Mouse (Mus musculus) small intestine, adult 2 months (tissue): Measurements from ENCODE around the gene Leo1. TPM values are rescaled to one million over a fixed set of nuclear protein-coding genes. Genes with fewer than 3 reads are reported as not detected.
"Not testable (repeated sequence)": the region's sequence is repeated elsewhere in the genome, so short reads cannot be mapped to it uniquely, and the experiment has no call there.

ENCODE experiments used
- H3K27ac ChIP-seq: fragments of 200-500 bp; 2 replicates; pipeline ENCODE4 v1.5.1; 2012; ENCODE audit warnings: low read depth, low read length, control low read depth, inconsistent platforms; ENCODE audit not compliant: insufficient read depth
- H3K27me3 ChIP-seq: fragments of 200-500 bp; 2 replicates; pipeline ENCODE4 v1.6.1; 2012; ENCODE audit warnings: mild to moderate bottlenecking, moderate library complexity, low read length, inconsistent platforms; ENCODE audit not compliant: control insufficient read depth, insufficient read depth
- H3K36me3 ChIP-seq: fragments of 200-500 bp; 2 replicates; pipeline ENCODE4 v1.6.1; 2012; ENCODE audit warnings: mild to moderate bottlenecking, low read length, control low read depth, inconsistent platforms; ENCODE audit not compliant: control insufficient read depth, insufficient read depth
- H3K4me1 ChIP-seq: fragments of 200-500 bp; 2 replicates; pipeline ENCODE4 v1.6.1; 2012; ENCODE audit warnings: low read length, inconsistent platforms, mixed read lengths; ENCODE audit not compliant: control insufficient read depth, insufficient read depth, insufficient read length
- H3K4me3 ChIP-seq: fragments of 200-500 bp; 2 replicates; pipeline ENCODE4 v1.5.1; 2012; ENCODE audit warnings: low read depth, mild to moderate bottlenecking, control low read depth, inconsistent platforms, low read length, moderate library complexity
- CTCF ChIP-seq: fragments of 200-500 bp; IDR thresholded peaks from 2 replicates; pipeline ENCODE4 v1.5.1; 2012; ENCODE audit warnings: low read depth, mild to moderate bottlenecking, control low read depth, inconsistent platforms, low read length, moderate library complexity, mixed read lengths; ENCODE audit not compliant: insufficient replicate concordance, insufficient read length; ENCODE audit errors: extremely low read depth
- POLR2A ChIP-seq: fragments of 200-500 bp; IDR thresholded peaks from 2 replicates; pipeline ENCODE4 v1.6.1; 2012; ENCODE audit warnings: low read depth, mild to moderate bottlenecking, control low read depth, inconsistent platforms, low read length, moderate library complexity
- WGBS: fragments of 180-500 bp; shearing (Covaris S2); methylation state at CpG from one replicate; pipeline ENCODE4 v1.1.7; 2018; 5-methylcytosine and 5-hydroxymethylcytosine counted together
- polyA plus RNA-seq: library from polyadenylated mRNA; depleted of rRNA; stranded (reverse); fragments of >200 nt; gene quantifications from 2 replicates; pipeline ENCODE4 v1.2.3, GENCODE M21; 2012

The Leo1 gene
- polyA plus RNA-seq, 1 experiment = 2.8 TPM

DNA sequence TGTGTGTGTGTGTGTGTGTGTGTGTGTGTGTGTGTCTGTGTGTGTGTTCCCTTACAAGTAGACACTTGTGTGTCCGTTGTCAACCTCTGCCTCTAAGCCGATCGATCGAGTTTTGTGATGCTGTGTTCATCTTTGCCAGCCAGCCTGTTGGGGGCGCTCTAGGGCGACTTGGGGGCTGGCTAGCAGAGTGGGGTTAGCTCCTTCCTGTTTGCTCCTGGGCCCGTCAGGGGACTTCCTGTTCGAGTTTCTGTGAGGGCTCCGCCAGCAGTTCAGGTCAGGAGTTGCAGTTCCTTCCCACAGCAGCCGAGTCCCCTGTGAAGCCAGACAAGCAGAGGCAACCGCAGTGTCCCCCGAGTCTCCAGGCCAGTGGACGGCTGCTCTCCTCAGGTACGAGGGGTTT is 27.0 kb downstream of the Leo1 start:
- no peak overlapping the region for H3K4me3 ChIP-seq
- H3K27ac ChIP-seq = no peak overlapping the region
- peaks cover 33% of the 10 kb centered on the region for H3K36me3 ChIP-seq
- no peaks in the 10 kb centered on the region for H3K4me1 ChIP-seq
- no peaks in the 10 kb centered on the region for H3K27me3 ChIP-seq
- 84% methylated on average over 14 of the region's 14 CpGs for WGBS
- TF ChIP-seq POLR2A = no peak
- 0 out of 2 replicates have a peak, but pooled peaks have one; percentile 6 for TF ChIP-seq CTCF

DNA sequence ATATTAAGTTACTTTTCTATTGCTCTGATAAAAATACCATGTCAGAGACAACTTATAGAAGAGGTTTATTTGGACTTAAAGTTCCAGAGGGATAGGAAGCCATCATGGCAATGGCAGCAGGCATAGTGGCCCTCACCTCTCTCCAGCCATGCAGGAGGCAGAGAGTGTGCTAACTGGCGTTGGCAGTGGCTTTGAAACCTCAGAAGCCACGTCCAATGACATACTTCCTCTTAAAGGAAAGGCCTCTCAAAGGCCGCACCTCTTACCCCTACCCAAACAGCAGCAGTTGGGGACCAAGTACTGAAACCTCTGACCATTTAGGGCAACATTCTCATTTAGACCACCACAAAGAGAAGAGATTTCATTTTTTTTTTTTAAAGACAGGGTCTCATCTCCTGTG is 35.9 kb downstream of the Leo1 start:
- WGBS = 70% methylated on average over 3 of the region's 3 CpGs
- Histone ChIP-seq H3K36me3 (no peaks in the 10 kb centered on the region; the same call in 1 of the 2 replicates), H3K4me1 (no peaks in the 10 kb centered on the region), H3K4me3 (no peak overlapping the region), H3K27ac (no peak overlapping the region), H3K27me3 (no peaks in the 10 kb centered on the region)
- TF ChIP-seq POLR2A = no peak
- no peak for TF ChIP-seq CTCF

DNA sequence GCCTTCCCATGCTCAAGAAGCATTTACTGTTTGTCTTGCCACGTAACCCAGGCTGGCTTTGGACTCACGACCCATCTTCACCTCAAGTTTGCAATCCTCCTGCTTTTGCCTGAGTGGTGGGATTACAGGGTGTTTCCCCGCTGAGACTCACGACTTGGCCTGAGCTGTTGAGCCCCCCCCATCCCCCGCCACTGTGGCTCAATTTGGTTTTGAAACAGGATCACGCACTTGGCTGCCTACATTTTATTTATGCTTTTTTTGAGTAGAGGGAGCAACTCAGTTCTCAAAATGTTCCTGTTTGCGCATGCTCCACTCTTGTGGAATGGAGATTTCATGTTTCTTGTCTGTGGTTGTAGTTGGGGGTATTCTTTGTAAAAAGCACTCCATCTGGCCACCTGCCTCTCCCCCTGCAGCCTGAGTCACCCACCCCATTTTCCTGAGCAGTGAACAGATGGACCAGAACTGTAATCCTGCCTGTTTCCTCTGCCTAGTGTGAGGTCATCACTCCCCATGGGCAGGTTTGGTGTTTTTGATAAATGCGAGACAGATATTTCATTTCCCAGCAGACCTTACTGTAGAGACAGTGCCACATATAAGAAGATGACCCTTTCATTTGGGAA is 37.9 kb downstream of the Leo1 start:
- Histone ChIP-seq H3K4me1 (no peaks in the 10 kb centered on the region), H3K4me3 (no peak overlapping the region), H3K27me3 (no peaks in the 10 kb centered on the region), H3K27ac (no peak overlapping the region), H3K36me3 (no peaks in the 10 kb centered on the region; the same call in 1 of the 2 replicates)
- TF ChIP-seq CTCF (no peak), POLR2A (no peak)
- WGBS = 69% methylated on average over 8 of the region's 8 CpGs

DNA sequence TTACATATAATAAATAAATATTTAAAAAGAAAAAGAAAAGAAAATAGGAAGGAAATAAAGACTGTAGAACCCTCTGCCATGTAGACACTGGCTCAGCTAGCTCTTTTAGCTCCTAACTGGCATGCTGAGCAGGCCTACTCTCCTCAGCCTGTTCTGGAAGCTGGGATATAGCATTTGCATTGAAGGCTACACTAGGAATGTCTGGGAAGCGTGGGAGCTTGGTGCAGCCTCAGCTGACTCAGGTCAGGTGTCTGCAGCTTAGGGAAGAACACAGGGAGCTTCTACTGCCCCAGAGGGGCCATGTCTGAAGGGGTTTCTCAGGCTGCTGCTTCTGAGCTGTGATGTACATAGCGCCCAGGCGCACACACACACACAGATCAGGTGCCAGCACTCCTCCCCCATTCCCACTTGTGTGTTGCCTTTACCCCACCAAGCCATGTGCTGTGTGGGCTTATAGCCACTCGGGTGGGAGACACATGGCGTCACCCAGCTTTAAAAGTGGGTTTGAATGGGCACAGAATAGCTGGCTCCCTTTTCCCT is 39.3 kb downstream of the Leo1 start:
- no peaks in the 10 kb centered on the region for H3K27me3 ChIP-seq
- 90% methylated on average over 5 of the region's 5 CpGs for whole genome bisulfite sequencing
- no peak overlapping the region for H3K4me3 ChIP-seq
- H3K4me1 ChIP-seq = no peaks in the 10 kb centered on the region
- TF ChIP-seq CTCF (no peak), POLR2A (no peak)
- H3K27ac ChIP-seq = no peak overlapping the region
- no peaks in the 10 kb centered on the region; the same call in 1 of the 2 replicates for H3K36me3 ChIP-seq

DNA sequence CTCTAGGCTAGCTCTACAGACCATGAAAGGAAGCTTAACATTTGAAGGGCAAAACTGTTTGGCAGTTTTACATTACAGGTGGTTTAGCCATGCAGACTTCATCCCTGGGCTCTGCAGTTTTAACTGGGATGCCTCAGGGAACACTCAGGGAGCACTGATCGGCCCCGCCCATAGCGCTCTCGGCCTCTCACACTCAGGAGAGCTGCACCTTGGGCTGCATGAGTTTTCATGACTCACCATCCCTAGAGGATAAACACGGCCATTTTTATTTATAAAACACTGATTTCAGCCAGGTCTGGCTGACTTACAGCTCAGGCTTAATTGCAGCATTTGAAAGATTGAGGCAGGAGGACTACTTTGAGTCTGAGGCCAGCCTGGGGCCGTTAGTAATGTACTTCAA is 43.9 kb downstream of the Leo1 start:
- H3K4me1 ChIP-seq = no peaks in the 10 kb centered on the region
- no peak overlapping the region for H3K27ac ChIP-seq
- TF ChIP-seq CTCF (no peak), POLR2A (no peak)
- 77% methylated on average over 6 of the region's 6 CpGs for WGBS
- no peak overlapping the region for H3K4me3 ChIP-seq
- H3K36me3 ChIP-seq = no peaks in the 10 kb centered on the region; the same call in 1 of the 2 replicates
- no peaks in the 10 kb centered on the region for H3K27me3 ChIP-seq

DNA sequence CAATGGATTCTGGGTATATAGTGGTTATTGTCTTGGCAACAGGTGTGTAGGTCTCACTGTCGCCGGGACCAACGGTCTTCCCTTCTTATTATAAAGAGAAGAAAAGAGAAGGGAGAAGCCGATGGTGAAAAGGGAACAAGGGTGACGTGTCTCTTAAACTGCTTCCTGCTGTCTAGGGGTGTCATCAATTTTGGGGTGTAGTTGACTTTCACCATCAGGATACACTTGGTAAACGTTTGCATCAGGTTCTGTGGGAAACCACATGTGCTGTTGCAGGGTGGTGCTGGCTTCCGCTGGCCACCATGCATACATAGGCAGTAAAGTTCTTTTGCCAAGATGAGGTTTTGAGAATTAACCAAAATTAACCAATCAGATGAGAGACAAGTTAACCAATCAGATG is 46.9 kb downstream of the Leo1 start:
- 94% methylated on average over 7 of the region's 7 CpGs for WGBS
- not testable (repeated sequence) for H3K4me3 ChIP-seq, H3K36me3 ChIP-seq, H3K4me1 ChIP-seq, H3K27me3 ChIP-seq, H3K27ac ChIP-seq

DNA sequence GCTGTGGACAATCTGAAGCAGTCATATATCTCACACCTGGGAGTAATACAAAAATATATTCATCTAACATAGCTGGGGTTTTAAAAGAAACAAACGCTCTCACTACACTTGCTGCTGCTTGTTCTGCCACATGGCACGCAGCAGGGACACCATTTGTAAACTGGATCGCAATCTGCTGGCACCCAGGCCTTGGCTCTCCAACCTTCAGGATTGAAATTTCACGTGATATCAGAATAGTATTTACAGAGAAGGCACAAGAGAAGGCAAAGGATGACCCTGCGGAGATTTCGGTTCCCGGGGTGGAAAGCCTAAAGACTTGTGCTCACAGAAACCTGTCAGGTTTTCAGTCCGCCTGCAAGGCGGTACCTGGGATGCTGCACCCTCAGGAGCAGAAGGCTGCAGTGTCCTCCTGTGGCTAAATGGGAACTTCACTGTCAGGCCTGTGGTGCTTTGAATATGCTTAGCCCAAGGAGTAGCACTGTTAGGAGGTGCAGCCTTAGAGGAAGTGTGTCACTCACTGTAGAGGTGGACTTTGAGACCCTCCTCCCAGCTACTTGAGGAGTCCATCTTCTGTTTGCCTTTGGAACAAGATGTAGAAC is 53.2 kb downstream of the Leo1 start:
- H3K27ac ChIP-seq = no peak overlapping the region
- WGBS = 86% methylated on average over 9 of the region's 9 CpGs
- H3K36me3 ChIP-seq = peaks cover 23% of the 10 kb centered on the region
- TF ChIP-seq POLR2A = no peak
- TF ChIP-seq CTCF = no peak
- no peaks in the 10 kb centered on the region for H3K4me1 ChIP-seq
- no peak overlapping the region for H3K4me3 ChIP-seq
- no peaks in the 10 kb centered on the region for H3K27me3 ChIP-seq

DNA sequence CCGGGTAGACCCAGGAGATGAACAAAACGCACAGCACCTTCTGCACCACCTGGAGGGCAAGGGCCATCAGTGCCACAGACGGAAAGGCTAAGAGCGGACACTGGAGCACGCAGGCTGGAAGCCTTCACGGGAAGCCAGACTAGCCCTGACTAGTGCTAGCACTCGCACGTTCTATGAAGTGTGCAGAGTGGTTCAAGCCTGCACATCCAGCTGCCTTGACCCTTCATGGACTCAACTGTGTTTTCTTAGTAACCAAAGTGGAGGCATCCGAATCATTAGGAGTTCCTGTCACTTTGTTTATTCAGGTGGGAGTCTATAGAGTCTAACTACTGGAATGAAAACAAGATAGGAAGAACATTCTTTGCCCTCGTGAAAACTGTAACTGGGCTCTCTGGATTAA is 54.6 kb downstream of the Leo1 start:
- Histone ChIP-seq H3K4me1 (no peaks in the 10 kb centered on the region), H3K27ac (no peak overlapping the region), H3K36me3 (peaks cover 31% of the 10 kb centered on the region), H3K27me3 (no peaks in the 10 kb centered on the region), H3K4me3 (no peak overlapping the region)
- 83% methylated on average over 10 of the region's 10 CpGs for WGBS
- TF ChIP-seq CTCF (no peak), POLR2A (no peak)
